Mouse (Mus musculus) midbrain, postnatal 0 days (tissue): ENCODE results near the gene Pacrg. TPM values are rescaled to one million over a fixed set of nuclear protein-coding genes. Genes with fewer than 3 reads are reported as not detected.

Source experiments
- ATAC-seq: fragments of 200-750 bp; cut with Nextera tagmentation; 2 replicates; pipeline ENCODE4 v1.8.0; 2017; ENCODE audit warnings: moderate number of reproducible peaks, mild to moderate bottlenecking, moderate TSS enrichment, moderate library complexity; ENCODE audit not compliant: low FRiP score
- DNase-seq: peaks from one replicate; pipeline ENCODE4 v3.0.0-alpha.2; 2015; ENCODE audit warnings: low spot score
- H3K27ac ChIP-seq: fragments of 300-500 bp; sonication (generic); 2 replicates; pipeline ENCODE4 v1.5.1; 2014; ENCODE audit warnings: low read depth, mild to moderate bottlenecking, low read length, mixed read lengths
- H3K27me3 ChIP-seq: fragments of 300-500 bp; sonication (generic); 2 replicates; pipeline ENCODE4 v1.6.1; 2014; ENCODE audit warnings: low read length, control low read depth, mixed read lengths; ENCODE audit not compliant: insufficient read depth
- H3K36me3 ChIP-seq: fragments of 300-500 bp; sonication (generic); 2 replicates; pipeline ENCODE4 v1.6.1; 2014; ENCODE audit warnings: low read length, control low read depth, mixed read lengths; ENCODE audit not compliant: insufficient read depth
- H3K4me1 ChIP-seq: fragments of 300-500 bp; sonication (generic); 2 replicates; pipeline ENCODE4 v1.6.1; 2014; ENCODE audit warnings: mild to moderate bottlenecking, control low read depth, antibody characterized with exemption, low read length, mixed read lengths; ENCODE audit not compliant: insufficient read depth
- H3K4me2 ChIP-seq: fragments of 300-500 bp; sonication (generic); 2 replicates; pipeline ENCODE4 v1.6.1; 2014; ENCODE audit warnings: low read depth, mild to moderate bottlenecking, low read length, mixed read lengths; ENCODE audit not compliant: poor library complexity, severe bottlenecking
- H3K4me3 ChIP-seq: fragments of 300-500 bp; sonication (generic); 2 replicates; pipeline ENCODE4 v1.5.1; 2014; ENCODE audit warnings: low read depth, mild to moderate bottlenecking, low read length, moderate library complexity
- H3K9ac ChIP-seq: fragments of 300-500 bp; sonication (generic); replicated peaks from 2 replicates; pipeline ENCODE4 v1.6.1; 2014; ENCODE audit warnings: mild to moderate bottlenecking, low read length, moderate library complexity, mixed read lengths; ENCODE audit not compliant: poor library complexity, severe bottlenecking
- H3K9me3 ChIP-seq: fragments of 300-500 bp; sonication (generic); 2 replicates; pipeline ENCODE4 v1.6.1; 2016; ENCODE audit warnings: low read length, control low read depth
- CTCF ChIP-seq: IDR thresholded peaks from 2 replicates; pipeline ENCODE4 v1.5.1; 2016; ENCODE audit warnings: antibody characterized with exemption, mild to moderate bottlenecking
- WGBS: fragments of 180-500 bp; shearing (Covaris S2); extraction: QIAGEN DNeasy Blood & Tissue Kit; methylation state at CpG from one replicate; pipeline ENCODE4 v1.1.7; 2014; 5-methylcytosine and 5-hydroxymethylcytosine counted together
- polyA plus RNA-seq: library from polyadenylated mRNA; unstranded; fragments of >200 nt; fragmentation: Nextera tagmentation; extraction: Ambion mirVana; gene quantifications from 2 replicates; pipeline ENCODE4 v1.2.1, GENCODE M21; 2015
- total RNA-seq: library from RNA; depleted of rRNA; stranded (reverse); fragments of >200 nt; gene quantifications from 2 replicates; pipeline ENCODE4 v1.2.3, GENCODE M21; 2014

The Pacrg gene
- total and polyA plus RNA-seq, 2 experiments from 2014 or later, result 14.6 to 23.0 TPM

DNA sequence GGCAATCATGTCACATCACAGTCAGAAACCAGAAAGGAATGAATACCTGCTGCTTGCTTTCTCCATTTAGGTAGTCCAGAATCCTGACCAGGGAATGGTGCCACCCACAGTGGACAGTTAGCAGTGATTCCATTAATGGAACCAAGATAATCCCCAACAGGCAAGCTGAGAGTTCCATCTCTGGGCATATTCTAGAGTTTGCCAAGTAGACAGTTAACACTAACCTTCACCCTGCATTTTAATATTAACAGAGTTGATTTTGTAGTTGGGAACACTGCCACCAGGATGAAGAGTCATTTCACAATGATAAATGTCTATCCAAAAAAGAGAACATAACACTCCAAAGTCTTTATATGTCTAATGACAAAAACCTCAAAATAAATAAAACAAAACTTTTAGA lies 144.7 kb downstream of the Pacrg start:
- H3K9ac ChIP-seq, result no peak overlapping the region
- no peak overlapping the region for H3K27ac ChIP-seq
- H3K27me3 ChIP-seq, result no peaks in the 10 kb centered on the region
- DNase-seq (no peak), ATAC-seq (no peak)
- no peaks in the 10 kb centered on the region for H3K4me1 ChIP-seq
- H3K36me3 ChIP-seq, result no peaks in the 10 kb centered on the region
- no peak overlapping the region for H3K4me2 ChIP-seq
- H3K9me3 ChIP-seq, result no peaks in the 10 kb centered on the region
- TF ChIP-seq CTCF, result no peak
- no peak overlapping the region for H3K4me3 ChIP-seq

DNA sequence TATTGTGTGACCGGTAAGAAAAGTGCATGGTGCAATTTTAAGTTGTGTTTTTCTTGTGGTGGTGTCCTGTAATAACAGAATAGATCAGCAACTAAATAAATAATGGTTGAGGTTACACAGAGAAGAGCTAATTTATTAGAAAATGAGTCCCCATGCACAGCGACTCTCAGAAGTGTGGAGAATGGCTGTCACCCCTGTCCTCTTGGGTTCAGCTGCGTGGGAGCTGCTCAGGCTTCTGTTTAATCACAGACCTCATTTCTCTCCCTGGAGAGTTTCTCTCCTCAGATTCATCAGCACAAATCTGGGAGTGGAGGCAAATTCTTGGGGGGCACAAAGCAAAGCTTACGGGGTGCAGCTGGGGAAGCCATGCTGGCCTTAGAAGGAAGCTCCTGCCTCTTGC lies 163.0 kb downstream of the Pacrg start:
- Histone ChIP-seq H3K4me2 (no peak overlapping the region), H3K36me3 (no peaks in the 10 kb centered on the region), H3K9me3 (no peaks in the 10 kb centered on the region), H3K27me3 (no peaks in the 10 kb centered on the region), H3K4me1 (no peaks in the 10 kb centered on the region), H3K9ac (no peak overlapping the region), H3K4me3 (no peak overlapping the region), H3K27ac (no peak overlapping the region)
- DNase-seq (no peak), ATAC-seq (no peak)
- TF ChIP-seq CTCF, result no peak
- 79% methylated on average over 4 of the region's 4 CpGs for WGBS

DNA sequence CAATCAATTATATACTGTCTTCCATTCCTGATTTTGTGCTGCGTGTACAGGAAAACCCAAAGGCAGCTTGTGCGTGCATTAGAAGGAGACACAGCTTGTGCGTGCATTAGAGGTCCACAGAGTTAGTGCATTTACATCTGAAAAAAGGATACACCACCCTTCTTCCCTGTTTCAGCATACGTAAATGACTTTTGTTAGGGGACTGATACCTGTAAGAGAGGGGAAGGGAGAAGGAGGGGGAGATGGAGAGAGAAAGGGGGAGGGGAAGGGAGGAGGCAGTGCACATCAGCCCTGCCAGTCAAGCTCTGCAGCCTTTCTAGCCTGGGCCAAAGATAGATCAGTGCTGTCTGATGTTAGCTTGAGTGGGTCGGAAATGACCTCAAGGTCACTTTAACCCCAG lies 164.6 kb downstream of the Pacrg start:
- Histone ChIP-seq H3K4me2 (no peak overlapping the region), H3K36me3 (no peaks in the 10 kb centered on the region), H3K27ac (no peak overlapping the region), H3K9me3 (no peaks in the 10 kb centered on the region), H3K4me1 (no peaks in the 10 kb centered on the region), H3K4me3 (no peak overlapping the region), H3K27me3 (no peaks in the 10 kb centered on the region), H3K9ac (no peak overlapping the region)
- DNase-seq (no peak), ATAC-seq (no peak)
- WGBS, result 76% methylated on average over 5 of the region's 5 CpGs
- no peak for TF ChIP-seq CTCF

DNA sequence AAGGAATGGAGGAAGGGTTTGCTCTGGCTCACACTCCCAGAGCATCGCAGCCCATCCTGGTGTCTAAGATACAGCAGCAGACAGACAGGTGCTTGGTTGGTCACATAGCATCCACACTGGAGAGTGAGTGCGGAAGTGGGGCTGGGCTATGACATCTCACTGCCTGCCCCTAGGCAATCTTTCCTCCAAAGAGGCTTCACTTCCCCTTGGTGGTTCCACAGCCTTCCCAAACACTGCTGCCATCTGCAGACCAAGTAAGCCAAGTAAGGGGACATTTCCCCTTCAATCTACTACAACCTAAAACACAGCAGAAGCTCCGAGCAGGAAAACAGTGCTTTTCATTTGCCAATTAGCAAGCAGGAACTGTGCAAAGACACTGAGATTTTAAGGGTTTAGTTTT lies 165.1 kb downstream of the Pacrg start:
- WGBS, result 73% methylated on average over 3 of the region's 3 CpGs
- Histone ChIP-seq H3K27ac (no peak overlapping the region), H3K9ac (no peak overlapping the region), H3K9me3 (no peaks in the 10 kb centered on the region), H3K4me1 (no peaks in the 10 kb centered on the region), H3K4me2 (no peak overlapping the region), H3K36me3 (no peaks in the 10 kb centered on the region), H3K4me3 (no peak overlapping the region), H3K27me3 (no peaks in the 10 kb centered on the region)
- peak; percentile 52 for TF ChIP-seq CTCF
- DNase-seq (peak; percentile 34), ATAC-seq (no peak)

DNA sequence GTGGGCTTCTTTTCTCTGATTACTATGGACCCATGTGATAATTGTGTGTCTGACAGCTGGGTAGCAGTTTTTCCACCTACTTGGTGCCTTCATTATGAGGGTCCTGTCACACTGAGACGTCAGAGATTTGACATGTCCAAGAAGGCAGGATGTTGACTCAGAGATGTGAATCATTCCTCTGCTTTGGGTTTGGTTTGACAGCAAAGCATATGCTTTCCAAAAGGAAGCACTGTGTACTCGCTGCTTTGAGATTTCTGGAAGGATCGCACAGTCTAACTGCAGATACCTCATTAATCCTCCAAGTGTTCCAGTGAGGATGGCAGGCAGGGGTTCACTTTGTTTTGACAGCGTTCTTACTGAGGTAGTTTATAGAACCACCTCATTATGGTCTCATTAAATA lies 178.8 kb downstream of the Pacrg start:
- Histone ChIP-seq H3K27ac (no peak overlapping the region), H3K4me2 (no peak overlapping the region), H3K4me3 (no peak overlapping the region), H3K36me3 (no peaks in the 10 kb centered on the region), H3K27me3 (no peaks in the 10 kb centered on the region), H3K9me3 (no peaks in the 10 kb centered on the region), H3K4me1 (no peaks in the 10 kb centered on the region), H3K9ac (no peak overlapping the region)
- DNase-seq (no peak), ATAC-seq (no peak)
- no peak for TF ChIP-seq CTCF
- WGBS, result 79% methylated on average over 4 of the region's 4 CpGs

DNA sequence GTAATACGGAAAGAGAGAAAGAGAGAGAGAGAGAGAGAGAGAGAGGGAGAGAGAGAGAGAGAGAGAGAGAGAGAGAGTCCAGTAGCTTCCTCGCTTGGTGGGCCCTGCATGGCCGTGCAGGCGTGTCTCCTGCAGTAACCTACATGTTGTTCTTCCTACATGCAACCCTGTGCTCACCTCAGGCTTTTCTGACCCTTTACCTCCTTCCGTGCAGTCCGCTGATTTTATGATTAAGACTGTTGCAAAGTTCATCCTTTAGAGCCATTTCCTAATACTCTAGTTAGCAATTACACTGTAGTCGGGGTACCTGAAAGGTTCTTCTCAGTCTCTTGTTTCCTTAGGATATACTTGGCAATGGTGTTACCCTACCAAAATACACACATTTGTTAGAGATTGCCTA lies 196.5 kb downstream of the Pacrg start:
- Histone ChIP-seq H3K4me1 (no peaks in the 10 kb centered on the region), H3K27me3 (no peaks in the 10 kb centered on the region), H3K4me2 (no peak overlapping the region), H3K36me3 (no peaks in the 10 kb centered on the region), H3K9me3 (no peaks in the 10 kb centered on the region), H3K27ac (no peak overlapping the region), H3K9ac (no peak overlapping the region), H3K4me3 (no peak overlapping the region)
- 95% methylated on average over 7 of the region's 7 CpGs for WGBS
- no peak for ATAC-seq
- TF ChIP-seq CTCF, result no peak
- DNase-seq, result no peak

DNA sequence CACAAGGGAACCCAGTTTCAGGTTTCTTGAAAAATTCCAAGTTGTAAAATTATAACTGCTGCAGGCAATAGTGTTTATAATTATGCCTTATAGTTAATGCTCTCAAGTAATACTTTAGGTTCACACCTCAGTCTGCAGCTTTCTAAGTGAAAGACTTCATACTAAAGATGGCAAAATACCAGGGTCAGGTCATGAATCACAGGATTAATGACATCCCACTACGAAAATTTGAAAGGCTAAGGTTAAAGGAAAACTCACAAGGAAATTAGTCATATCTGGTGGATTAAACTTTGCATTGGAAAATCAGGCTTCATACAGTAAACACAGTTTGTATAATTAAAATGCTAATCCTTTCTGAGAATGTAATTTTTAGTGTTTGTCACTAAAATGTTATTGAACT lies 200.3 kb downstream of the Pacrg start:
- Histone ChIP-seq H3K4me1 (no peaks in the 10 kb centered on the region), H3K27me3 (no peaks in the 10 kb centered on the region), H3K4me2 (no peak overlapping the region), H3K36me3 (no peaks in the 10 kb centered on the region), H3K9ac (no peak overlapping the region), H3K27ac (no peak overlapping the region), H3K9me3 (no peaks in the 10 kb centered on the region), H3K4me3 (no peak overlapping the region)
- 43% methylated on average over 1 of the region's 1 CpGs for WGBS
- no peak for TF ChIP-seq CTCF
- ATAC-seq (no peak), DNase-seq (no peak)
